Mouse (Mus musculus) v-Abl transformed pro-B cells (cell line): ENCODE measurements around the gene Banp.

Experiments
- in situ Hi-C, 2 experiments: fragments of 400-800 bp; cut with MboI; formaldehyde crosslinking; loops; one replicate each; pipeline ENCODE4 v1.15.1; 2025; ENCODE audit not compliant: unreplicated experiment in 2 of 2

Banp gene

GRCm38 (mm10) chr8:121947047-121947752 is 2.4 kb upstream of the Banp start:
- in situ Hi-C loops: loop anchor here (25.0 kb wide), 1 partner anchor 360 kb away; the partner anchor contains the start of genes Fbxo31 (in 2 of the 2) and Map1lc3b (in 2 of the 2)

GRCm38 (mm10) chr8:121947753-121948141 is 1.8 kb upstream of the Banp start:
- in situ Hi-C loops: loop anchor here (25.0 kb wide), 1 partner anchor 360 kb away; the partner anchor contains the start of genes Fbxo31 (in 2 of the 2) and Map1lc3b (in 2 of the 2)

GRCm38 (mm10) chr8:121948321-121949145 is 1.0 kb upstream of the Banp start:
- in situ Hi-C loops: loop anchor here (25.0 kb wide), 1 partner anchor 361 kb away; the partner anchor contains the start of genes Fbxo31 (in 2 of the 2) and Map1lc3b (in 2 of the 2)

- in situ Hi-C loops: loop anchor here (25.0 kb wide), 1 partner anchor 363 kb away; the partner anchor contains the start of genes Fbxo31 (in 2 of the 2) and Map1lc3b (in 2 of the 2)
Measured at GRCm38 (mm10) chr8:121949941-121950748, 595 bp downstream of the Banp start.

- in situ Hi-C loops: no loop called here
Measured at GRCm38 (mm10) chr8:121950749-121951655, 1.5 kb downstream of the Banp start.

- in situ Hi-C loops: no loop called here
Measured at GRCm38 (mm10) chr8:121951656-121952009, 2.1 kb downstream of the Banp start.

GRCm38 (mm10) chr8:121952122-121952521 is 2.6 kb downstream of the Banp start:
- in situ Hi-C loops: no loop called here

GRCm38 (mm10) chr8:121952800-121953199 is 3.2 kb downstream of the Banp start:
- in situ Hi-C loops: no loop called here

- in situ Hi-C loops: no loop called here
Measured at GRCm38 (mm10) chr8:121953821-121954545, 4.4 kb downstream of the Banp start.

- in situ Hi-C loops: no loop called here
Measured at GRCm38 (mm10) chr8:121954981-121955555, 5.5 kb downstream of the Banp start.

- in situ Hi-C loops: no loop called here
Measured at GRCm38 (mm10) chr8:121955825-121956500, 6.4 kb downstream of the Banp start.

GRCm38 (mm10) chr8:121958395-121958794 is 8.8 kb downstream of the Banp start:
- in situ Hi-C loops: no loop called here

GRCm38 (mm10) chr8:121962892-121963291 is 13.3 kb downstream of the Banp start:
- in situ Hi-C loops: no loop called here

- in situ Hi-C loops: no loop called here
Measured at GRCm38 (mm10) chr8:121964716-121965512, 15.4 kb downstream of the Banp start.

GRCm38 (mm10) chr8:121966110-121966509 is 16.6 kb downstream of the Banp start:
- in situ Hi-C loops: no loop called here

GRCm38 (mm10) chr8:121966714-121967448 is 17.3 kb downstream of the Banp start:
- in situ Hi-C loops: no loop called here

GRCm38 (mm10) chr8:121967977-121968376 is 18.4 kb downstream of the Banp start:
- in situ Hi-C loops: no loop called here
